Mouse (Mus musculus) T-helper 17 cell (primary cell): ENCODE data around the gene Caskin1.

Experiments used
- in situ Hi-C, 2 experiments: fragments of 300-600 bp; cut with MboI, MseI; formaldehyde crosslinking; loops; 1 replicate in 1 of 2; 2 replicates in 1 of 2; pipeline ENCODE4 v1.15.1; 2025; ENCODE audit warnings: high pct_unique_total_duplicates in 2 of 2

Gene Caskin1

GRCm38 (mm10) chr17:24528560-24528918, 40.1 kb downstream of the Caskin1 start:
- in situ Hi-C loops: loop anchor here in 1 of 2 experiments (5.0 kb wide), 1 partner anchor 36 kb away; no protein-coding TSS in a partner anchor

GRCm38 (mm10) chr17:24529007-24529451, 40.6 kb downstream of the Caskin1 start:
- in situ Hi-C loops: loop anchor here in 1 of 2 experiments (5.0 kb wide), 1 partner anchor 37 kb away; no protein-coding TSS in a partner anchor

- in situ Hi-C loops: loop anchor here in 1 of 2 experiments (5.0 kb wide), 1 partner anchor 38 kb away; no protein-coding TSS in a partner anchor
Measured at GRCm38 (mm10) chr17:24529883-24530282, 41.5 kb downstream of the Caskin1 start.

- in situ Hi-C loops: no loop called here
Measured at GRCm38 (mm10) chr17:24530361-24531050, 42.1 kb downstream of the Caskin1 start.

- in situ Hi-C loops: no loop called here
Measured at GRCm38 (mm10) chr17:24531064-24531463, 42.7 kb downstream of the Caskin1 start.

- in situ Hi-C loops: no loop called here
Measured at GRCm38 (mm10) chr17:24532045-24532444, 43.6 kb downstream of the Caskin1 start.

- in situ Hi-C loops: no loop called here
Measured at GRCm38 (mm10) chr17:24533099-24533992, 44.9 kb downstream of the Caskin1 start.

- in situ Hi-C loops: no loop called here
Measured at GRCm38 (mm10) chr17:24534160-24534718, 45.8 kb downstream of the Caskin1 start, which contains the start of gene Rab26. TSS of gene Rab26 (minus strand) at chr17:24534210.

- in situ Hi-C loops: loop anchor here in 1 of 2 experiments (5.0 kb wide), 1 partner anchor 122 kb away; the partner anchor contains the start of gene Npw
Measured at GRCm38 (mm10) chr17:24535300-24535699, 46.9 kb downstream of the Caskin1 start.

- in situ Hi-C loops: loop anchor here in 1 of 2 experiments (5.0 kb wide), 1 partner anchor 120 kb away; the partner anchor contains the start of gene Npw
Measured at GRCm38 (mm10) chr17:24537536-24537935, 49.1 kb downstream of the Caskin1 start.

- in situ Hi-C loops: loop anchor here in 1 of 2 experiments (5.0 kb wide), 1 partner anchor 118 kb away; the partner anchor contains the start of gene Npw
Measured at GRCm38 (mm10) chr17:24538950-24539349, 50.5 kb downstream of the Caskin1 start.

- in situ Hi-C loops: no loop called here
Measured at GRCm38 (mm10) chr17:24540375-24540774, 52.0 kb downstream of the Caskin1 start.

- in situ Hi-C loops: no loop called here
Measured at GRCm38 (mm10) chr17:24544613-24545012, 56.2 kb downstream of the Caskin1 start.

GRCm38 (mm10) chr17:24545247-24545646, 56.8 kb downstream of the Caskin1 start:
- in situ Hi-C loops: no loop called here

GRCm38 (mm10) chr17:24546234-24546633, 57.8 kb downstream of the Caskin1 start:
- in situ Hi-C loops: no loop called here

GRCm38 (mm10) chr17:24548435-24548834, 60.0 kb downstream of the Caskin1 start:
- in situ Hi-C loops: no loop called here

- in situ Hi-C loops: no loop called here
Measured at GRCm38 (mm10) chr17:24548921-24549617, 60.7 kb downstream of the Caskin1 start.

GRCm38 (mm10) chr17:24549618-24550415, 61.4 kb downstream of the Caskin1 start, which contains the start of gene Pkd1:
TSS of gene Pkd1 (plus strand) at chr17:24549834.
- in situ Hi-C loops: no loop called here

GRCm38 (mm10) chr17:24550416-24551049, 62.1 kb downstream of the Caskin1 start:
- in situ Hi-C loops: no loop called here

- in situ Hi-C loops: no loop called here
Measured at GRCm38 (mm10) chr17:24551050-24551444, 62.6 kb downstream of the Caskin1 start.
